Mouse (Mus musculus) C2C12 (cell line): ENCODE data around the gene Tti1. TPM values are rescaled to one million over a fixed set of nuclear protein-coding genes. Genes with fewer than 3 reads are reported as not detected.

ENCODE experiments used
- H3K27me3 ChIP-seq: one replicate; pipeline ENCODE4 v1.6.1; 2011; ENCODE audit not compliant: control insufficient read depth, insufficient read depth, insufficient read length
- H3K36me3 ChIP-seq: one replicate; pipeline ENCODE4 v1.6.1; 2011; ENCODE audit not compliant: control insufficient read depth, insufficient read depth
- H3K4me3 ChIP-seq: one replicate; pipeline ENCODE4 v1.5.1; 2011; ENCODE audit warnings: mild to moderate bottlenecking, control low read depth; ENCODE audit not compliant: poor library complexity, insufficient read depth, severe bottlenecking
- H3K79me2 ChIP-seq: one replicate; pipeline ENCODE4 v1.6.1; 2011; ENCODE audit not compliant: control insufficient read depth, insufficient read depth
- H3K79me3 ChIP-seq: one replicate; pipeline ENCODE4 v1.6.1; 2011; ENCODE audit warnings: low read depth, control low read depth
- H3ac ChIP-seq: one replicate; pipeline ENCODE3; 2011; ENCODE audit warnings: low read depth; ENCODE audit not compliant: control insufficient read depth, insufficient read length
- CEBPB ChIP-seq: IDR thresholded peaks from one replicate; pipeline ENCODE4 v1.6.1; 2011; ENCODE audit warnings: low read depth, mild to moderate bottlenecking, control low read depth, moderate library complexity
- CTCF ChIP-seq: IDR thresholded peaks from one replicate; pipeline ENCODE4 v1.5.1; 2011; ENCODE audit not compliant: control insufficient read depth, insufficient read depth, insufficient read length
- FOSL1 ChIP-seq: IDR thresholded peaks from one replicate; pipeline ENCODE4 v1.8.0; 2011; ENCODE audit warnings: mild to moderate bottlenecking, low read length; ENCODE audit not compliant: poor library complexity, insufficient read depth, severe bottlenecking
- MAX ChIP-seq: IDR thresholded peaks from one replicate; pipeline ENCODE4 v1.6.1; 2011; ENCODE audit warnings: mild to moderate bottlenecking, control low read depth
- MYOD1 ChIP-seq: IDR thresholded peaks from one replicate; pipeline ENCODE4 v1.6.1; 2011; ENCODE audit warnings: low read depth; ENCODE audit not compliant: control insufficient read depth, insufficient read length
- MYOG ChIP-seq: IDR thresholded peaks from one replicate; pipeline ENCODE4 v1.6.1; 2011; ENCODE audit not compliant: control insufficient read depth, insufficient read length; ENCODE audit errors: extremely low read depth
- USF1 ChIP-seq: IDR thresholded peaks from one replicate; pipeline ENCODE4 v1.6.1; 2011; ENCODE audit warnings: low read depth, mild to moderate bottlenecking, control low read depth, moderate library complexity
- polyA plus RNA-seq: library from polyadenylated mRNA; unstranded; fragments of >200 nt; fragmentation: generic; extraction: Trizol; gene quantifications from one replicate; pipeline ENCODE4 v1.2.1, GENCODE M21; 2012; ENCODE audit warnings: missing spikeins

Tti1 gene
- polyA plus RNA-seq, 1 experiment, result 12.5 TPM

GRCm38 (mm10) chr2:158017330-158017729 lies 10.9 kb downstream of the Tti1 start:
- Histone ChIP-seq H3K36me3 (no peaks in the 10 kb centered on the region), H3K79me2 (peaks cover 48% of the 10 kb centered on the region), H3K4me3 (no peak overlapping the region), H3K27me3 (no peaks in the 10 kb centered on the region), H3ac (no peak overlapping the region), H3K79me3 (peaks cover 8% of the 10 kb centered on the region)
- TF ChIP-seq MYOG (no peak), FOSL1 (no peak), MYOD1 (no peak), CTCF (no peak), USF1 (no peak), MAX (no peak), CEBPB (no peak)

- no peaks in the 10 kb centered on the region for H3K27me3 ChIP-seq
- H3K36me3 ChIP-seq, result peaks cover 18% of the 10 kb centered on the region
- no peak for TF ChIP-seq CTCF
- TF ChIP-seq MYOG, result no peak
- TF ChIP-seq USF1, result no peak
- TF ChIP-seq MAX, result no peak
- no peak for TF ChIP-seq MYOD1
- no peak for TF ChIP-seq FOSL1
- TF ChIP-seq CEBPB, result no peak
These were observed 15.6 kb downstream of the Tti1 start for GRCm38 (mm10) chr2:158012608-158013007.

GRCm38 (mm10) chr2:158009373-158009772 lies 18.9 kb downstream of the Tti1 start:
- Histone ChIP-seq H3K79me3 (peaks cover 5% of the 10 kb centered on the region), H3K36me3 (peaks cover 34% of the 10 kb centered on the region)
- TF ChIP-seq FOSL1 (no peak), USF1 (no peak), MAX (no peak), MYOD1 (no peak), MYOG (no peak), CEBPB (no peak), CTCF (no peak)

More at GRCm38 (mm10) chr2:158012608-158013007, 15.6 kb downstream of the Tti1 start:
- Histone ChIP-seq H3K4me3 (no peak overlapping the region), H3K79me2 (peaks cover 22% of the 10 kb centered on the region), H3ac (no peak overlapping the region), H3K79me3 (peaks cover 6% of the 10 kb centered on the region)

DNA sequence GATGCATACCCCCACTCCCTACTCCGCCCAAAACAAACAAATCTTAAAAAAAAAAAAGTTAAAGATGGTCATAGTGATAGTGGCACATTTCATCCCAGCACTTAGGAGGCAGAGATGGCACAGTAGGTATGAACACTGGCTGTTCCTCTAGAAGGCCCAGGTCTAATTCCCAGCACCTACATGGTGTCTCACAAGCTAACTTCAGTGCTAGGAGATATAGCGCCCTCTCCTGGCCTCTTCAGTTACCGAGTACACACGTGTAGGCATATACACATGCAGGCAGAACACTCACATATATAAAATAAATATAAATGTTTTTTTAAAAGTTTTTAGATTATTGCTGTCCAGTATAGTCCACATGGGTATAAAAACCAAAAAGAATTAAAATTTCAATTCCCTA lies 22.6 kb downstream of the Tti1 start:
- Histone ChIP-seq H3K4me3 (no peak overlapping the region), H3K36me3 (peaks cover 39% of the 10 kb centered on the region)
- TF ChIP-seq MYOD1 (no peak), FOSL1 (no peak), MYOG (no peak), USF1 (no peak), CEBPB (no peak), MAX (no peak), CTCF (no peak)

More at GRCm38 (mm10) chr2:158009373-158009772, 18.9 kb downstream of the Tti1 start:
- Histone ChIP-seq H3K79me2 (peaks cover 22% of the 10 kb centered on the region), H3K4me3 (no peak overlapping the region), H3ac (no peak overlapping the region), H3K27me3 (no peaks in the 10 kb centered on the region)

GRCm38 (mm10) chr2:158004620-158005019 lies 23.6 kb downstream of the Tti1 start:
- Histone ChIP-seq H3K4me3 (no peak overlapping the region), H3K27me3 (no peaks in the 10 kb centered on the region), H3K79me3 (peaks cover 2% of the 10 kb centered on the region), H3ac (no peak overlapping the region), H3K36me3 (peaks cover 47% of the 10 kb centered on the region), H3K79me2 (no peaks in the 10 kb centered on the region)
- no peak for TF ChIP-seq MAX

More for the DNA sequence above, 22.6 kb downstream of the Tti1 start:
- H3K79me3 ChIP-seq, result peaks cover 2% of the 10 kb centered on the region
- H3K27me3 ChIP-seq, result no peaks in the 10 kb centered on the region
- no peaks in the 10 kb centered on the region for H3K79me2 ChIP-seq
- no peak overlapping the region for H3ac ChIP-seq

- no peaks in the 10 kb centered on the region for H3K79me3 ChIP-seq
- no peak overlapping the region for H3ac ChIP-seq
- no peaks in the 10 kb centered on the region for H3K79me2 ChIP-seq
- H3K27me3 ChIP-seq, result no peaks in the 10 kb centered on the region
- peaks cover 15% of the 10 kb centered on the region for H3K36me3 ChIP-seq
- TF ChIP-seq CTCF (no peak), FOSL1 (no peak), CEBPB (no peak)
- H3K4me3 ChIP-seq, result no peak overlapping the region
These were observed 29.4 kb downstream of the Tti1 start for GRCm38 (mm10) chr2:157998817-157999216.
